Mouse (Mus musculus): ENCODE results near the gene A930017K11Rik.

GRCm38 (mm10) chr17:25950706-25951105, 1.7 kb downstream of the A930017K11Rik start:
- no peak for TF ChIP-seq CTCF (IDR thresholded peaks at IDR 0.05; ENCODE audit: control insufficient read depth, insufficient read depth, low read length)
- no peak for TF ChIP-seq POLR2A (IDR thresholded peaks at IDR 0.05; ENCODE audit: borderline replicate concordance, control insufficient read depth, low read depth, low read length)
